Mouse (Mus musculus): ENCODE measurements at regions not wholly inside any gene's neighbourhood (a gene's known extent, or its start where the extent isn't known, plus 50 kb on each side); places are given as distances from the start of the nearest gene placed in this dataset.

GRCm38 (mm10) chr6:31228061-31228460 lies 170.5 kb upstream of the Mkln1 start:
- TF ChIP-seq GATA1 (IDR thresholded peaks at IDR 0.05; ENCODE audit: low read length), result no peak

- no peak for TF ChIP-seq GATA1 (IDR thresholded peaks at IDR 0.05; ENCODE audit: low read length)
These were observed 166.7 kb upstream of the Mkln1 start for GRCm38 (mm10) chr6:31231821-31232220.

- no peak for TF ChIP-seq GATA1 (IDR thresholded peaks at IDR 0.05; ENCODE audit: low read length)
These were observed 165.1 kb upstream of the Mkln1 start for GRCm38 (mm10) chr6:31233252-31233993.

DNA sequence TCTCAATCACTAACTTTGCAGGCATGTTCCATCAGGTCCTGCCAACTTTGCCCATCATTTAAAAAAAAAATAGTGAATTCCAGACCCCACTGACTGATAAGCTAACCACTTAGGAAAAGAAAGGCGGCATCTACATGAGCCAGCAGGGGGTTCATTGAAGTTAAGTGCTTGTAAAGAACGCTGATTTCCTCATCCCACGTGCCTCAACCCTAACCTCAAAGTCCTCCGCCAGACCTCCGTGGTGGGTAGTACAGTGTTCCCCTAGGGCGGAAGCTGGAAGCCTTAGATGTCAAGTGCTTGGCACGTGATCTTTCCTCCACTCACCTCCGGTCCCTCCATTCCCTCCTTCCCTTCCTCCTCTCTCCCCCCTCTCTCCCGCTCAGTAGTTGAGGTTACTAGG lies 158.5 kb upstream of the Mkln1 start:
- TF ChIP-seq GATA1 (IDR thresholded peaks at IDR 0.05; ENCODE audit: low read length), result no peak

DNA sequence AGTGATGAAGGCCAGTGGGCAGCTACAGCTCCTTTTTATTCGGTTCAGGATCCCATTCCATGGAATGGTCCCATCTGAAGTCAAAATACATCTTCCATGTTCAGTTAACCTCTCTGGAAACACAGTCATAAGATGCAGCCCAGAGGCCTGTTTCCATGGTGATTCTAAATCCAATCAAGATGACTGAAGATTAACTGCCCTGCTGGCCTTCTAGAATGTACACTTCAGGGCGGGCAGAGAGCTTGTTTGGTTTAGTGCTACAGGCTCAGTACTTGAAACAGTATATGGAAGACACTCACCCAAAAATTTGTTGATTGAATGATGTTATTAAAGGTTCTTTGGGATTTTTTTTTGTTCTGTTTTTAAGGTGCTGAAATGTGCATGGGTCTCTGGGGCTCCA lies 148.0 kb upstream of the Mkln1 start:
- TF ChIP-seq GATA1 (IDR thresholded peaks at IDR 0.05; ENCODE audit: low read length), result no peak

DNA sequence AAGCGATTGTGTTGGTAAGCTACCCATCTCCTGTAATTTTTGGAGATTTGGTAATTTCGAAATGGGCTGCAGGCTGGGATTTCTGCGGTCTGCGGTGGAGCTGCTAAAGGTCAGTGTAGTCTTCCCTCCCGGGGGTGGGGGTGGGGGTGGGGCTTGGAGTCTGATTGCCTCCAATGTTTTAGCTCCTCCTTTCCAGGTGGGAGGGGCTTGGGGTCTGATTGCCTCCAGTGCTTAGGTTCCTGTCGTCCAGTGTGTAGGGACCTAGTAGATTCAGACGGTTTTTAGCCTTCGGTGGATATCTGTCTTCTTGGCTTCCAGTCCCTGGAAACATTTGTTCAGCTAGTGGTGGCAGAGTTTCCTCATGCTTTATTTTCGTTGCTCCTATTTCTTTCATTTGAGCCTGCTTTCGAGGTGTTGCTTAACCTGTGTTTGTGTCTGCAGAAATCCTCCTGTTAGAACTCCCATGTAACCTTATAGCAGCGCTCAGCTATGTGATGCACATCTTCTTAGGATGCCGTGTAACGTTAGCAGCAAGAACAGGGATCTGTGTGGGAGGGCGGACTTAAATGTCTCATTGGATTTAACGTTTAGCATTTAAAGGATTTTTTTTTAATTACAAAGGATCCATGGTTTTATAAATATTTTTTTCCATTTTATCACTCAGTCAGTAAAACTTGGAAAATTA lies 145.1 kb upstream of the Mkln1 start:
- no peak for TF ChIP-seq GATA1 (IDR thresholded peaks at IDR 0.05; ENCODE audit: low read length)

DNA sequence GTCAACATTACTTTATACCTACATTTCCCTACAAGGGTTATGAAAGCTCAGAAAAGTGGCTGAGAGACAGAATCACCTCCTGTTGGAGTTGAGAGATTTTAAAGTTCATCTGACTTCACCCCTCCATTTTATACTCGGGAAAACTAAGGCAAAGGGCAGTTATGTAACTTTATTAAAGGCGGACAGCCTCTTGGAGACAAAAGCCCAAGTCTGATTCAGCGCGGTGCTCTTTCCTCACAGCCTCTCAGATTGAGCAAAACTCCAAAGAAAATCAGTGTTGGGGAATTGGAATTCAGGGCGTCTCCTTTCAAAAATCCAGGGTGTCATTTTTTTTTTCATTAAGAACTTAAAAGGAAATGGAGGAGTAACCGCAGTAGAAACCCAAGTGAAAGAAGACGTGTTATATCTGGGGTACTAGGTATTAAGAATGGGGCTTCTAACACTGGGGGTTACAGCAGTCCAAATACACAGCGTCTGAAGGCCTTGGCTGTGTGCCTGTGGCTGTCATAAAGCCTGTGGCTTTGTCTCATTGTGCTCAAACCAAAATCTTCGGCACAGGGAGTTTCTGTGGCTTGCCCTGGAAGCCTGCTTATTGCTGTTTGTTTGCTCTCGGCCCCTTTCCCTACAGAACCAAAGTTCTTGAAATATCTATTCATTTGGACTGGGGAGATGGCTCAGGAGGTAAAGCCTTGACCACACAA lies 137.7 kb upstream of the Mkln1 start:
- TF ChIP-seq GATA1 (IDR thresholded peaks at IDR 0.05; ENCODE audit: low read length), result no peak

- TF ChIP-seq GATA1 (IDR thresholded peaks at IDR 0.05; ENCODE audit: low read length), result no peak
These were observed 136.6 kb upstream of the Mkln1 start for GRCm38 (mm10) chr6:31261797-31262540.

GRCm38 (mm10) chr6:31262651-31263050 lies 135.9 kb upstream of the Mkln1 start:
- TF ChIP-seq GATA1 (IDR thresholded peaks at IDR 0.05; ENCODE audit: low read length), result no peak

- no peak for TF ChIP-seq GATA1 (IDR thresholded peaks at IDR 0.05; ENCODE audit: low read length)
These were observed 134.7 kb upstream of the Mkln1 start for GRCm38 (mm10) chr6:31263821-31264220.

- no peak for TF ChIP-seq GATA1 (IDR thresholded peaks at IDR 0.05; ENCODE audit: low read length)
These were observed 132.0 kb upstream of the Mkln1 start for GRCm38 (mm10) chr6:31266441-31267040.

DNA sequence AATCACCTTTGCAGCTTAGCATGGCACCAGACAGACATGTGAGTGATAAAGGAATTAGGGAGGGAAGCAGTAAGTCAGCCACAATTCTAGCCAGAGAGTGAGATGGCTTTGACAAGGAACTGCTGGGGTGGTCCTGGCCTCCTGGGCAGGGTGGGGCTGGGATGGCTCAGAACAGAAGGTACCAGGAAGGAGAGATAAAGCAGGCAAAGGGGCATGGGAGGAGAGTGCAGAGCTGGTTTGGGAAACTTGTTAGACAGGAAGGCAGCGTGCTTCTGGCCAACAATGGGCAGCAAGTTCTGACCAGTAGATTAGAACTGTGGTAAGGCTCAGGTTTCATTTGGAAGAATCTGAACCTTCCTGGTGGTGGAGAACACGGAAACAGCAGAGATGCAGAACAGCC lies 130.5 kb upstream of the Mkln1 start:
- no peak for TF ChIP-seq GATA1 (IDR thresholded peaks at IDR 0.05; ENCODE audit: low read length)

DNA sequence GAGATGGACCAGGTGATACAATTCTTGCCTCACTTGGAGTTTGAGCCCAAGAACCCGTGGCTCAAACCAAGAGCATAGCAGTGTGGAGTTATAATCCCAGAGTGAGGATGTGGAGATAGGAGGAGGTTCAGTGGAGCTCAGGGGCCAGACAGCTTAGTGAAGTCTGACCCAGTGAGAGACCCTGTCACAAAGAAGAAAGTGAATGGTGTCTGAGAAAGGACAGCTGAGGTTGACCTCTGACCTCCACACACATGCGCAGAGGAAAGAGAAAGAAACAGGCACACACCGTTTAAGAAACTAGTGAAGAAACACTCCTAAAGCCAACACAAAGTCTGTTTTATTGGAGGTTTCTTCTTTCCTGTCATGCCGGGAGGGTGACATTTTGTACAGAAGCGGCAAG lies 124.7 kb upstream of the Mkln1 start:
- TF ChIP-seq GATA1 (IDR thresholded peaks at IDR 0.05; ENCODE audit: low read length), result no peak

- no peak for TF ChIP-seq GATA1 (IDR thresholded peaks at IDR 0.05; ENCODE audit: low read length)
These were observed 124.3 kb upstream of the Mkln1 start for GRCm38 (mm10) chr6:31274236-31274635.

GRCm38 (mm10) chr6:31277792-31278191 lies 120.7 kb upstream of the Mkln1 start:
- TF ChIP-seq GATA1 (IDR thresholded peaks at IDR 0.05; ENCODE audit: low read length), result no peak
